Mouse (Mus musculus) midbrain, postnatal 0 days (tissue): ENCODE measurements around the gene Shisa6. TPM values are rescaled to one million over a fixed set of nuclear protein-coding genes. Genes with fewer than 3 reads are reported as not detected.

Experiments
- ATAC-seq: fragments of 200-750 bp; cut with Nextera tagmentation; 2 replicates; pipeline ENCODE4 v1.8.0; 2017; ENCODE audit warnings: moderate number of reproducible peaks, mild to moderate bottlenecking, moderate TSS enrichment, moderate library complexity; ENCODE audit not compliant: low FRiP score
- DNase-seq: peaks from one replicate; pipeline ENCODE4 v3.0.0-alpha.2; 2015; ENCODE audit warnings: low spot score
- H3K27ac ChIP-seq: fragments of 300-500 bp; sonication (generic); 2 replicates; pipeline ENCODE4 v1.5.1; 2014; ENCODE audit warnings: low read depth, mild to moderate bottlenecking, low read length, mixed read lengths
- H3K27me3 ChIP-seq: fragments of 300-500 bp; sonication (generic); 2 replicates; pipeline ENCODE4 v1.6.1; 2014; ENCODE audit warnings: low read length, control low read depth, mixed read lengths; ENCODE audit not compliant: insufficient read depth
- H3K36me3 ChIP-seq: fragments of 300-500 bp; sonication (generic); 2 replicates; pipeline ENCODE4 v1.6.1; 2014; ENCODE audit warnings: low read length, control low read depth, mixed read lengths; ENCODE audit not compliant: insufficient read depth
- H3K4me1 ChIP-seq: fragments of 300-500 bp; sonication (generic); 2 replicates; pipeline ENCODE4 v1.6.1; 2014; ENCODE audit warnings: mild to moderate bottlenecking, control low read depth, antibody characterized with exemption, low read length, mixed read lengths; ENCODE audit not compliant: insufficient read depth
- H3K4me2 ChIP-seq: fragments of 300-500 bp; sonication (generic); 2 replicates; pipeline ENCODE4 v1.6.1; 2014; ENCODE audit warnings: low read depth, mild to moderate bottlenecking, low read length, mixed read lengths; ENCODE audit not compliant: poor library complexity, severe bottlenecking
- H3K4me3 ChIP-seq: fragments of 300-500 bp; sonication (generic); 2 replicates; pipeline ENCODE4 v1.5.1; 2014; ENCODE audit warnings: low read depth, mild to moderate bottlenecking, low read length, moderate library complexity
- H3K9ac ChIP-seq: fragments of 300-500 bp; sonication (generic); replicated peaks from 2 replicates; pipeline ENCODE4 v1.6.1; 2014; ENCODE audit warnings: mild to moderate bottlenecking, low read length, moderate library complexity, mixed read lengths; ENCODE audit not compliant: poor library complexity, severe bottlenecking
- H3K9me3 ChIP-seq: fragments of 300-500 bp; sonication (generic); 2 replicates; pipeline ENCODE4 v1.6.1; 2016; ENCODE audit warnings: low read length, control low read depth
- CTCF ChIP-seq: IDR thresholded peaks from 2 replicates; pipeline ENCODE4 v1.5.1; 2016; ENCODE audit warnings: antibody characterized with exemption, mild to moderate bottlenecking
- WGBS: fragments of 180-500 bp; shearing (Covaris S2); extraction: QIAGEN DNeasy Blood & Tissue Kit; methylation state at CpG from one replicate; pipeline ENCODE4 v1.1.7; 2014; 5-methylcytosine and 5-hydroxymethylcytosine counted together
- polyA plus RNA-seq: library from polyadenylated mRNA; unstranded; fragments of >200 nt; fragmentation: Nextera tagmentation; extraction: Ambion mirVana; gene quantifications from 2 replicates; pipeline ENCODE4 v1.2.1, GENCODE M21; 2015
- total RNA-seq: library from RNA; depleted of rRNA; stranded (reverse); fragments of >200 nt; gene quantifications from 2 replicates; pipeline ENCODE4 v1.2.3, GENCODE M21; 2014

Gene Shisa6
- total and polyA plus RNA-seq, 2 experiments from 2014 or later: 2.1 to 8.0 TPM

GRCm38 (mm10) chr11:66218469-66218868 lies 307.3 kb downstream of the Shisa6 start:
- ATAC-seq (no peak), DNase-seq (no peak)
- H3K36me3 ChIP-seq: 0 out of 2 replicates have a peak, but pooled peaks cover 2% of the 10 kb centered on the region
- H3K27me3 ChIP-seq: no peaks in the 10 kb centered on the region
- H3K4me3 ChIP-seq: no peak overlapping the region
- 79% methylated on average over 3 of the region's 3 CpGs for WGBS
- H3K9ac ChIP-seq: no peak overlapping the region
- no peak overlapping the region for H3K4me2 ChIP-seq
- TF ChIP-seq CTCF: no peak
- H3K27ac ChIP-seq: no peak overlapping the region
- H3K9me3 ChIP-seq: no peaks in the 10 kb centered on the region
- no peaks in the 10 kb centered on the region for H3K4me1 ChIP-seq

- DNase-seq (peak; percentile 72), ATAC-seq (no peak)
- Histone ChIP-seq H3K4me1 (no peaks in the 10 kb centered on the region), H3K36me3 (no peaks in the 10 kb centered on the region), H3K27ac (no peak overlapping the region), H3K4me2 (no peak overlapping the region), H3K4me3 (no peak overlapping the region), H3K9me3 (no peaks in the 10 kb centered on the region), H3K27me3 (no peaks in the 10 kb centered on the region), H3K9ac (no peak overlapping the region)
- WGBS: 88% methylated on average over 3 of the region's 3 CpGs
- TF ChIP-seq CTCF: no peak
Measured at GRCm38 (mm10) chr11:66188627-66189287, 337.0 kb downstream of the Shisa6 start.

- Histone ChIP-seq H3K9me3 (no peaks in the 10 kb centered on the region), H3K36me3 (no peaks in the 10 kb centered on the region), H3K9ac (no peak overlapping the region), H3K4me3 (no peak overlapping the region), H3K4me1 (no peaks in the 10 kb centered on the region), H3K27me3 (no peaks in the 10 kb centered on the region), H3K4me2 (no peak overlapping the region), H3K27ac (no peak overlapping the region)
- no peak for DNase-seq
- no peak for TF ChIP-seq CTCF
- ATAC-seq: no peak
- 73% methylated on average over 2 of the region's 2 CpGs for WGBS
Measured at GRCm38 (mm10) chr11:66188146-66188545, 337.6 kb downstream of the Shisa6 start.

GRCm38 (mm10) chr11:66177781-66178180 lies 348.0 kb downstream of the Shisa6 start:
- Histone ChIP-seq H3K4me3 (no peak overlapping the region), H3K27me3 (no peaks in the 10 kb centered on the region), H3K9ac (no peak overlapping the region), H3K27ac (no peak overlapping the region), H3K9me3 (no peaks in the 10 kb centered on the region), H3K4me2 (no peak overlapping the region), H3K4me1 (no peaks in the 10 kb centered on the region), H3K36me3 (no peaks in the 10 kb centered on the region)
- no peak for ATAC-seq
- DNase-seq: no peak
- 81% methylated on average over 2 of the region's 2 CpGs for WGBS
- no peak for TF ChIP-seq CTCF

GRCm38 (mm10) chr11:66167801-66168651 lies 357.7 kb downstream of the Shisa6 start, which contains the start of gene Dnah9:
Gene Dnah9 (minus strand): TSS chr11:66168551.
- Histone ChIP-seq H3K27ac (peak within 1 kb of the TSS; percentile 73), H3K4me3 (peak within 1 kb of the TSS; percentile 69), H3K9ac (peak within 1 kb of the TSS; percentile 60), H3K4me2 (peak within 1 kb of the TSS; percentile 64), H3K4me1 (peaks cover 3% of the 10 kb centered on the region; the same call in 1 of the 2 replicates), H3K9me3 (no peaks in the 10 kb centered on the region), H3K36me3 (no peaks in the 10 kb centered on the region), H3K27me3 (no peaks in the 10 kb centered on the region)
- WGBS: under 1% methylated on average over 47 of the region's 53 CpGs
- no peak for TF ChIP-seq CTCF
- ATAC-seq (peak; percentile 96), DNase-seq (peak; percentile 97)

- DNase-seq (no peak), ATAC-seq (no peak)
- H3K4me1 ChIP-seq: peaks cover 2% of the 10 kb centered on the region; the same call in 1 of the 2 replicates
- no peak overlapping the region for H3K9ac ChIP-seq
- H3K27ac ChIP-seq: no peak overlapping the region
- 72% methylated on average over 2 of the region's 2 CpGs for WGBS
- no peak for TF ChIP-seq CTCF
- H3K4me3 ChIP-seq: no peak overlapping the region
- no peaks in the 10 kb centered on the region for H3K27me3 ChIP-seq
- H3K4me2 ChIP-seq: no peak overlapping the region
- H3K9me3 ChIP-seq: no peaks in the 10 kb centered on the region
- H3K36me3 ChIP-seq: no peaks in the 10 kb centered on the region
Measured at GRCm38 (mm10) chr11:66164022-66164421, 361.7 kb downstream of the Shisa6 start.
